Mouse (Mus musculus): ENCODE data around the gene Rps6ka5. TPM values are rescaled to one million over a fixed set of nuclear protein-coding genes. Genes with fewer than 3 reads are reported as not detected.

Rps6ka5 gene
- polyA plus RNA-seq, 1 experiment from 2014 or later = 6.1 TPM

Other genes starting within 250 kb of the Rps6ka5 start
- gene Ttc7b, start 206.2 kb downstream of the Rps6ka5 start, polyA plus RNA-seq (2014; fragmentation: Nextera tagmentation; extraction: Ambion mirVana) = 9.7 and 11.4 TPM in 2 replicates
- 1.6 and 2.0 TPM in 2 replicates for gene Dglucy, start 52.1 kb upstream of the Rps6ka5 start, polyA plus RNA-seq (2014; fragmentation: Nextera tagmentation; extraction: Ambion mirVana)
- 3.2 and 4.2 TPM in 2 replicates for gene Gpr68, start 181.2 kb upstream of the Rps6ka5 start, polyA plus RNA-seq (2014; fragmentation: Nextera tagmentation; extraction: Ambion mirVana)

All from heart, embryonic 11.5 days (tissue).